Mouse (Mus musculus): ENCODE results near the gene Cblb.

The Cblb gene

GRCm38 (mm10) chr16:52071766-52072209 is 40.8 kb downstream of the Cblb start:
- DNase-seq (ENCODE audit: low read depth), result no peak

DNA sequence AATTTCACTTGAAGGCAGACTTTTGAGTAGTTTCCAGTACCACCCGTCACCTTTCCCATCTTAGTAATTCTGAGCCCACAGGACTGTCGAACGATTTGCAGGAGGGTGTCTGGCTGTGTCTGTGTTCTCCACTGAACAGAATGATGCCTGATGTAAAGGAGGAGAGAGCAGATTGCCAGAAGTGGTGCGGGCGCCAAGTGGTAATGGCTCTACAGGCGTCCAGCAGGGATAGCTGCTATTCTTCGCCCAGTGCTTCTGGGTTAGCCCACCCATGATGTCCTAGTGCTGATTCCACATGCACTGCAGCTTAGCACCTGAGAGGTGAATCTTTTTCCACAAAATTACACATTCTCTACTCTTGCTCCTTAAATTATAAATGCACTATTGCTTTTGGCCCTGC is 45.6 kb downstream of the Cblb start:
- DNase-seq (ENCODE audit: low read depth), result no peak

DNA sequence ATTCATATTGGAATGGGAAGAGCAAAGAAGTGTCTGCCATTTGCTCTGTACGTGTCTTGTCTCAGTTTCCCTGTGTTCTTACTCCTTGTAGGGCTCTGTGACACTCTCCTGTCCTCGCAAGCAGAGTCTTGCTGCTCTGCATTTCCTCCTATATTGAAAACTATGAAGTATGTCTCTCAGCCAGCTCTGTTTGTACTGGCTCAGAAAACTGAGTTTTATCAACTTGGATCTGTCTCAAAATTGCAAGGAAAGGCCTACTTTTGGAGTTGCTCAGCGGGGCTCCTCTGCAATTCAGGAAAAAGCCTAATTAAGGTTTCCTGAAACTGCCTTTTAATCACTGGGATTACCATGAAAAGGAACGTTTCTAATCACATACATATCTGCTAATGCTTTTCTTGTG is 46.9 kb downstream of the Cblb start:
- DNase-seq (ENCODE audit: low read depth), result no peak

GRCm38 (mm10) chr16:52078758-52079474 is 47.9 kb downstream of the Cblb start:
- DNase-seq (ENCODE audit: low read depth), result no peak

DNA sequence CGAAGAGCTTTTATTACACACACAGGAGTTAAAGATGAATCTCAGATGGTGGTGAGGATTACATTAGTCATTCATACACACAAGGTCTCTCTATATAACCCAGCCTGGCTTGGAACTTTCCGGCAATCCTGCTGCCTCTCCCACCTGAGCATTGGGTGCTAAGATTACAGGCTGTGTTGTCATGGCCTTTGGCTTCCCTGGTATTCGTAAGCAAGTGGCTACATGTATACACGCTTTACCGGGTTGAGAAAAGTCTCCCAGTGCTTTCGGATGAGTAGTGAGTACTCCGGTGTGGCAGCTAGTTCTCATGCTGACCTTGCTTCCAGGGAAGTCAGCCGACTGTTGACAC is 48.4 kb downstream of the Cblb start:
- DNase-seq (ENCODE audit: low read depth), result no peak

GRCm38 (mm10) chr16:52080619-52081395 is 49.8 kb downstream of the Cblb start:
- DNase-seq (ENCODE audit: low read depth), result no peak

DNA sequence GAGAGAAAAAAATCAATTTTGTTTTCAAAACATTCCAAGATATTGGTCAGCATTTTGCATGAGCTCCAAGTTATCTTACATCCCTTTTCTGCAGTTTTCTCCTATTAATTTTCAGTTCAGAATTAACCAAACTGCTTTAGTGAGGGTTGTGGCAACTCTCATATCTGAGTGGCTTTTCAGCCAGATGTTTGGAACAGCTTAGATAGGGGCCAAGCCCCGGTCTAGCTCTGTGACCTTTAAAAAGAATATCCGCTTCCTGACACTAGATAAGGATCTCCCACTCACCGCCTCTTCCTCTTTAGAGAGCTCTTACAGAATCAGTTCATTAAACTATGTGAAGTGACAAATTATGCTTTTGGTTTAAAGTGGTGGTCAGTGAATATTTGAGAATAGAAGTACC is 50.7 kb downstream of the Cblb start:
- DNase-seq (ENCODE audit: low read depth), result peak; percentile 43

DNA sequence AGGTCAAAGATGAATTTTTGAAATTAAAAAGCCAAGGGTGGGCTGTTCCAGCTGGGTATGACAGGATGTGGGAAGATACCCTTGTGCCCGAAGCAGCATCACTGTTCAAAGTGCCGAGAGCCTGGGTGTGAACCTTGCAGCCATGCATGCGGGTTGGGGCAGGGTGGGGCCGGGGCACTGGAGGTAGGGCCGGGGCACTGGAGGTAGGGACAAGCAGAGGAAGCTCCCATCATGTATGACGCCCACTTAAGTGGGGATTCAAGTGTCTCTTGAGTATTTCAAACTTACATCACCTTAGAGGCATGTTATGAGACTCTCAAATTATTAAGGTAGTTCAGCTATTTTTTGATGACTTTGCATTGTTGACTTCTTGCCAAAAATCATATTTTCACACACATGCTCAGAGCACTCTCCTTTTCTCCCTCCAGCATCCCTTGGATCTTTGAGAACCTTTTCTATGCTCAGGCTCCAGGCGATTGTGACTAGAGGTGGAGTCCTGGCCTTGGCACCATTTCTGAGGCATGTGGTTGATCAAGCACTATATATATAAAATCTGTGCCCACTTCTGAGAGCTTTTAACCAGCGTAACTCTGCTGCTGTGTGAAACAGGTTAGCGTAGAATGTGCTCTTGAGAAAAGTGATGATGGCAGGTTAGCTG is 55.9 kb downstream of the Cblb start:
- no peak for DNase-seq (ENCODE audit: low read depth)

DNA sequence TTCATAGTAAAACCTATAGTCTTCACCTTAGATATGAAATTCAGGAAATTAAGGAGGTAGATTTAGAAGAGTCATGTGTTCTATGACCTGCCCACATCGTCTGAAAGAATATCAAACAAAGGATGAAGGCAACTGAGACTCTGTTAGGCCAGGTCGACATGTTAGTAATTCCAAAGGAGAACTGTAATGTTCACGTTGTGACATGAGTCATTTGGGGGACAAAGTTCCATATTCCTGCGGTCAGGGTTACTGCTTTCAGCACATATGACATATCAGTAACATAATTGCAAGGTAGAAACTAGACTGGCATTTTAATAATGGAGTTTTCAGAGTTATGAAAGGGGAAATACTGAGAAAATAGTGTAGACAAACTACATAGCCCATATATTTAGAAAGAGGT is 58.3 kb downstream of the Cblb start:
- DNase-seq (ENCODE audit: low read depth), result no peak

DNA sequence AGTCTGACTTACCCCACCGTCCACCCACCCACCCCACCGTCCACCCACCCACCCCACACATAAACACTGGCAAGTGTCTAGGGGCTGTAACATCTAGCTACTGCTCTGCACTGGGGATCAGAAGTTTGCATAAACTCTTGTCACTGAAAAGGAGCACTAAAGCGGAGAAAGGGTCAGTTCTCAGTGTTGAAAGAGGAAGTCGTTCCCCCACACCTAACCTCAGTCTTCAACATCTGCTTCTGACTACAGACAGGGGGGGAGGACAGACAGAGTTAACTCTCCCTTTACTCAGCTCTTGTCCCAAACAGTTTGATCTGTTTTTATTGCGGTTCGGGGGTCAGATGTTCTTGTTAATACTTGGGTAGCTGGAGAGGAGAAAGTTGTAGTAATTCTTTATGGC is 59.9 kb downstream of the Cblb start:
- DNase-seq (ENCODE audit: low read depth), result no peak

DNA sequence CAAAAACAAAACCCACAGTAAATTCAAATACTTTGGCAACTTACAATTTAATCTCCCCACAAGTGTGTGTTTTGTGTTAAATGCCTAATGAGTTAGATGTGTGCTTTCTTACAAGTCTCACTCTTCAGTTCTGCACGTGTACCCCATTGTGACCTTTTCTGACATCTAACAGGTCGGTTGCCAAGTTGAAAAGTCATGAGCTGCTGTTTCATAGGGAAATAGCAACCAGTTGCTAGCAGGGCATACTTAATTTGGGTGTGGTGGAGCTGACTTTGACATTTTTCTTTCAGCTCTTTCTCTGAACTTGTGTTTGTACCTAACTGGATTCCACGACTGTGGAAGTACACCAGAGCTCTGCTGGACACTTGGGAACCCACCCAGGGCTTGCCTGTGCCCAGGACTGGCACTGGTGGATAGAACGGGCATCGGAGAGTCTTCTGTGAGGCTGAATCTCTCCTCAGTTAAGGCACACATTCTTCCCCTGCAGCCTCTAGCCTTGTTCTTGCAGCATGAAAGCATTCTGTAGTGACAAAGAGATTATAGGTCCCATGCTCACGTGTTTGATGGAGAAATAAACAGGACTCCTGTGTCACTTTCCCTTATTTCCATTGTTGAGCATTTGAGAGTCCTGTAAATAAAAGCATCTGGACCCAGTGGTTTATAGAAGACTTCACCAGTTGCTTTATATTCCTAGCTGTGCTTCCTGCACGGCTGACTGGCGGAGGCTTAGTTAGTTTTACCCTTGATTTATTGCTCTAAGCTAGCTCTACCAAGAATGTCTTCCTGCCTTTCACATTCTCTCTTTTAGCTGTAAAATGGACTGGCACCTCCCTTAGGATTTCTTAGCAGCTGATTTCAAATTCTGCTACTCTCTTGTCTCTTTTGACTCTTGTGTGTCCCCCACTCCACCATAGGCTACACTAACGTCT is 62.6 kb downstream of the Cblb start:
- no peak for DNase-seq (ENCODE audit: low read depth)

- no peak for DNase-seq (ENCODE audit: low read depth)
Observed at GRCm38 (mm10) chr16:52094735-52095459, 63.9 kb downstream of the Cblb start.

DNA sequence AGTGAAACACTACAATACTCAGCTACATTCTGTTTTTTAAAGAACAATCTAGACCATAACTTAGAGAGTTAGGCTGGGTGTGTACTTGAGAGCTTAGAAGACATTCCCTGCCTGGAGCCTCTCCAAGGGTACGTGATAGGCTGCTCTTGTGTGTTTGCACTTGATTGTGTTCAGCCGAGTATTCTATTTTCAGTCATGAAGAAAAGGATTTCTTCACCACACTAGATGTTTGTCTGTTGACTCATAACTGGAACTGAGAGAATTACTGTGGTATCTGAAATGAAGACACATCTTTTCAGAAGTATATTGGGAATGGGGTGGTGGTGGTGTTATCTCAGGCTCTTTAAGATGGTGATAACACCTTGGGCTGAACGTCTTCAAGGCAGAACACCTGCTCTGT is 64.6 kb downstream of the Cblb start:
- no peak for DNase-seq (ENCODE audit: low read depth)

GRCm38 (mm10) chr16:52100466-52100865 is 69.4 kb downstream of the Cblb start:
- DNase-seq (ENCODE audit: low read depth), result no peak

- no peak for DNase-seq (ENCODE audit: low read depth)
Observed at GRCm38 (mm10) chr16:52104608-52105007, 73.6 kb downstream of the Cblb start.

DNA sequence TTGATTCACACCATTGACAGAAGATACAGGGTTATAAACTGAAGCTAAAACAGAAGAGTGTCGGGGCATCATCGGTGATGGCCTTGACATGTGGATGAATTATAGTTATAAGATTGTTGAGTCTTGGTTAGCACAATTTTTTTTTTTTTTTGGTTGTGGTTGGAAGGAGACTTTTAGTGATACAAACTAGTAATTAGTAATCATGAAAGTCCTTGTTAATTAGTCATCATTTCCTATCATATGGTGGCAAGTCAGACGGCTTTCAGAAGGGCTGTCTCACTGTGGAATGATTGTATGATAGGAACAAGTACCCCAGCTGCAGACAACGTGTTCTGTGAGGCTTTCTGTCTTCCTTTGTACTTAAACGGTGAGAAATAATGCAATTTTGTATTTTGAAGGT is 76.8 kb downstream of the Cblb start:
- DNase-seq (ENCODE audit: low read depth), result no peak

- no peak for DNase-seq (ENCODE audit: low read depth)
Observed at GRCm38 (mm10) chr16:52114473-52114872, 83.4 kb downstream of the Cblb start.

DNA sequence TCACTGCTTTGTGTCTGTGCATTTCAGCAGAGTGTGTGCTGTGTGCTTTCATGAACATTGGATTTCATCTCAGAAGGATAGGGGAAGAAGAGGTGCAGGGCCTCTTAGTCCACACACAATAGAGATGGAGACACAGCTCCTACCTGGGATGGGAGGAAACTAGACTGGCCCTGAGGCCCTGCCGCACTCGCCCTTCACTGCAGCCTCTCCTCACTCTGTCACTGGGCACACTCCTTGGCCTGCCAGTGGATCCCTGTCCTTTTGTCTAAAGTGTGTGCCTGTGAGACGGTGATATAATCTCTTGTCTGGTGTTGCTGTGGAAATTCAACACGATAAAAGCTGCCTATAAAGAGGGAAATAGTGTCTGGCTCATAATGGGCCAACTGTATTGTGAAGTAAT is 88.0 kb downstream of the Cblb start:
- no peak for DNase-seq (ENCODE audit: low read depth)

DNA sequence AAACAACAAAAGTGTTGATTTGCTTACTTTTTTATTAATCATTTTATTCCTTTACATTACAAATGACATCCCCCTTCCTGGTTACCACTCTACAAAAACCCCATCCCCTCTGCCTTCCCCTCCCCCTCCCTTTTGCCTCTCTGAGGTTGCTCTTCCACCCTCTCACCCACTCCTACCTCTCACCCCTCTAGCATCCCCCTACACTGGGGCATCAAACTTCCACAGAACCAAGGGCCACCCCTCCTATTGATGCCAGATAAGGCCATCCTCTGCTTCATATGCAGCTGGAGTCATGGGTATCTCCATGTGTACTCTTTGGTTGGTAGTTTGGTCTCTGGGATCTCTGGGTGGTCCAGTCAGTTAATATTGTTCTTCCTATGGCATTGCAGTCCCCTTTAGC is 93.9 kb downstream of the Cblb start:
- DNase-seq (ENCODE audit: low read depth), result no peak

GRCm38 (mm10) chr16:52125896-52126295 is 94.9 kb downstream of the Cblb start:
- no peak for DNase-seq (ENCODE audit: low read depth)

- DNase-seq (ENCODE audit: low read depth), result no peak
Observed at GRCm38 (mm10) chr16:52129357-52129905, 98.4 kb downstream of the Cblb start.
